Mouse (Mus musculus) liver, postnatal 0 days (tissue): ENCODE results near the gene Drc3. TPM values are rescaled to one million over a fixed set of nuclear protein-coding genes. Genes with fewer than 3 reads are reported as not detected.

ENCODE experiments used
- ATAC-seq: fragments of 200-750 bp; cut with Nextera tagmentation; 2 replicates; pipeline ENCODE4 v1.8.0; 2017; ENCODE audit warnings: mild to moderate bottlenecking, moderate library complexity
- DNase-seq: peaks from one replicate; pipeline ENCODE4 v3.0.0-alpha.2; 2016
- H3K27ac ChIP-seq: fragments of 300-500 bp; sonication (generic); 2 replicates; pipeline ENCODE4 v1.5.1; 2014; ENCODE audit warnings: antibody characterized with exemption, moderate library complexity, mild to moderate bottlenecking, low read depth
- H3K27me3 ChIP-seq: fragments of 300-500 bp; sonication (generic); 2 replicates; pipeline ENCODE4 v1.6.1; 2014; ENCODE audit warnings: low read length, control low read depth, mixed read lengths; ENCODE audit not compliant: insufficient read depth
- H3K36me3 ChIP-seq: fragments of 300-500 bp; sonication (generic); replicated peaks from 2 replicates; pipeline ENCODE4 v1.6.1; 2014; ENCODE audit warnings: mild to moderate bottlenecking, control low read depth, low read length, moderate library complexity, mixed read lengths; ENCODE audit not compliant: insufficient read depth
- H3K4me1 ChIP-seq: fragments of 300-500 bp; sonication (generic); 2 replicates; pipeline ENCODE4 v1.6.1; 2014; ENCODE audit warnings: antibody characterized with exemption, mild to moderate bottlenecking, control low read depth; ENCODE audit not compliant: insufficient read depth
- H3K4me2 ChIP-seq: fragments of 300-500 bp; sonication (generic); 2 replicates; pipeline ENCODE4 v1.6.1; 2014; ENCODE audit warnings: low read depth, mild to moderate bottlenecking, low read length, moderate library complexity, mixed read lengths
- H3K4me3 ChIP-seq: fragments of 300-500 bp; sonication (generic); 2 replicates; pipeline ENCODE4 v1.5.1; 2014; ENCODE audit warnings: low read depth, low read length
- H3K9ac ChIP-seq: fragments of 300-500 bp; sonication (generic); replicated peaks from 2 replicates; pipeline ENCODE4 v1.6.1; 2014; ENCODE audit warnings: mild to moderate bottlenecking, moderate library complexity
- H3K9me3 ChIP-seq: fragments of 300-500 bp; sonication (generic); 2 replicates; pipeline ENCODE4 v1.6.1; 2016; ENCODE audit warnings: mild to moderate bottlenecking, control low read depth, low read length, mixed read lengths
- CTCF ChIP-seq: sonication (generic); IDR thresholded peaks from 2 replicates; pipeline ENCODE4 v1.5.1; 2016; ENCODE audit warnings: antibody characterized with exemption, low read depth
- EP300 ChIP-seq: IDR thresholded peaks from 2 replicates; pipeline ENCODE4 v1.6.1; 2016; ENCODE audit warnings: antibody characterized with exemption, low read depth, mild to moderate bottlenecking
- WGBS: fragments of 180-500 bp; shearing (Covaris S2); extraction: QIAGEN DNeasy Blood & Tissue Kit; methylation state at CpG from one replicate; pipeline ENCODE4 v1.1.7; 2014; ENCODE audit not compliant: insufficient replicate concordance; 5-methylcytosine and 5-hydroxymethylcytosine counted together
- polyA plus RNA-seq: library from polyadenylated mRNA; unstranded; fragments of >200 nt; fragmentation: Nextera tagmentation; extraction: Ambion mirVana; gene quantifications from 2 replicates; pipeline ENCODE4 v1.2.1, GENCODE M21; 2015

Drc3 gene
- polyA plus RNA-seq, 1 experiment from 2014 or later: 0.54 TPM

DNA sequence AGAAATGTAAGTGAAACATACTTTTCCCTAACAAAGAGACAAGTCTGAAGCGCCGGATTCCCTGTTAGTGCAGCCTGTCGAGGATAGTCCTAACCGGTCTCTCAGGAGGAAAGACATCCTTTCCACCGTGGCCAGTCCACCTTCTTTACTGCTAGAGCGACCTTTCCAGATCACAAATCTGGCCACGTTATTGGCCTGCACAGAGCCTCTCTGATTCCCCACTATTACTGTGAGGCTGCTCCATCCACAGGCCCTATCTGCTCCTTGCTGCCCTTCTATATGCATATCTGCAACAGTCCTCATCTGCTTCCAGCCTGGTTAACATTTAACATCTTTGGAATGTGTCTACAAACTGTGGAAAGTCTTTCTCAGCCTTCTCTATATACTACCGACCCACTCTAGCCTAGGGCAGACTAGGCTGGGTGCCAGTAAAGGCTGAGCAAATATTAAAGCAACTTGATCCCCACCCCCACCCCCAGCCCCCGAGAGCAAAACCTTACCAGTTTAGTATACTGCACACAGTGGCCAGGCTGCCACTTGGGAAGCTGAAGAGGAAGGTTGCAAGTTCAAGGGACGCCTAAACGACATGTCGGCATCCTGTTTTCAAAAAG lies 44.5 kb upstream of the Drc3 start:
- Histone ChIP-seq H3K9me3 (no peaks in the 10 kb centered on the region), H3K9ac (no peak overlapping the region), H3K4me2 (no peak overlapping the region), H3K4me3 (no peak overlapping the region), H3K36me3 (no peaks in the 10 kb centered on the region), H3K27ac (no peak overlapping the region), H3K27me3 (no peaks in the 10 kb centered on the region), H3K4me1 (peaks cover 20% of the 10 kb centered on the region)
- 51% methylated on average over 12 of the region's 12 CpGs for WGBS
- no peak for TF ChIP-seq EP300
- peak; percentile 55 for DNase-seq
- ATAC-seq: peak; percentile 71

DNA sequence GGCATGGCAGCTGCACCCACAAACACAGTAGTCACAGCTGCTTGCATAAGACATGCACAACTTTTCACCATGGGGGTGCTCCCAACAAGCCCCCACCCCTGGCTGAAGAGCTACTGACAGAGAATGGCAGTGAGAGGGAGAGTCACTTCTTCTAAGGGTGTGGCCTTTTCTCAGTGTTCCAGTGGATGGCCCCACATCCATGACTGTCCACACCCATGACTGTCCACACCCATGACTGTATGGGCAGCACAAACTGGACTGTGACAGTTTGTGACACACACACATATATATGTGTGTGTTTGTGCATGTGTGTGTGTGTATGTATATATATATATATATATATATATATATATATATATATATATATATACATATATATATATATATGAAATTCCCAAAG lies 43.3 kb upstream of the Drc3 start:
- Histone ChIP-seq H3K27me3 (no peaks in the 10 kb centered on the region), H3K9ac (no peak overlapping the region), H3K4me3 (no peak overlapping the region), H3K9me3 (no peaks in the 10 kb centered on the region), H3K36me3 (no peaks in the 10 kb centered on the region), H3K27ac (no peak overlapping the region), H3K4me2 (no peak overlapping the region), H3K4me1 (peaks cover 20% of the 10 kb centered on the region)
- DNase-seq (no peak), ATAC-seq (no peak)
- no peak for TF ChIP-seq EP300
- no peak for TF ChIP-seq CTCF

- WGBS: 39% methylated on average over 8 of the region's 8 CpGs
- no peak overlapping the region for H3K27ac ChIP-seq
- H3K9ac ChIP-seq: no peak overlapping the region
- no peaks in the 10 kb centered on the region for H3K9me3 ChIP-seq
- H3K4me1 ChIP-seq: peaks cover 14% of the 10 kb centered on the region
- H3K4me2 ChIP-seq: peak overlapping the region; percentile 2; the same call in 1 of the 2 replicates
- no peaks in the 10 kb centered on the region for H3K27me3 ChIP-seq
- H3K36me3 ChIP-seq: no peaks in the 10 kb centered on the region
- ATAC-seq: no peak
- no peak overlapping the region for H3K4me3 ChIP-seq
- peak; percentile 64 for DNase-seq
- no peak for TF ChIP-seq CTCF
- no peak for TF ChIP-seq EP300
Observed at GRCm38 (mm10) chr11:60311025-60311854, 41.9 kb upstream of the Drc3 start.

GRCm38 (mm10) chr11:60316250-60316649 lies 36.9 kb upstream of the Drc3 start:
- H3K9me3 ChIP-seq: no peaks in the 10 kb centered on the region
- no peak for ATAC-seq
- H3K27me3 ChIP-seq: no peaks in the 10 kb centered on the region
- no peak for DNase-seq
- H3K9ac ChIP-seq: no peak overlapping the region
- H3K4me2 ChIP-seq: no peak overlapping the region
- no peak overlapping the region for H3K4me3 ChIP-seq
- H3K27ac ChIP-seq: no peak overlapping the region
- TF ChIP-seq EP300 (no peak), CTCF (no peak)
- H3K4me1 ChIP-seq: peaks cover 14% of the 10 kb centered on the region
- H3K36me3 ChIP-seq: no peaks in the 10 kb centered on the region
- WGBS: 76% methylated on average over 7 of the region's 7 CpGs

DNA sequence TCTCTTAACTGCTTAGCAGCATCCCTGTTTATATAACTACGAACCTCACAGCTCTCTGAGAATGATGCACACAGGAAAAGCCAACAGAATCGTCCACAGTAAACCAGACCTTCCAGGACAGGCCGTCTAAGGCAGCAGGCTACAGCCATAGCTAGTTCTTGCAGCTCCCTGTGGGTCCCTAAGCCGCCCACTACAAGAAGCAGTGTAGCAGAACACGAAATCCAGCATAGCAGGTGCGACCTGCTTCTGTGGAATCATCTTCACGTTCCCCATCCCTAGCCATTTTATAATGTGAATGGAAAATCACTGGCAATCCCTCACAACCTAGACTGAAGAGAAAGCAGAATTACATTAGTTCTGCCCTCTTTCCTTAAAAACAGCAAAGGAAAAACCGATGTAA lies 36.2 kb upstream of the Drc3 start:
- TF ChIP-seq CTCF (no peak), EP300 (no peak)
- WGBS: 76% methylated on average over 8 of the region's 8 CpGs
- Histone ChIP-seq H3K27ac (no peak overlapping the region), H3K4me3 (no peak overlapping the region), H3K27me3 (no peaks in the 10 kb centered on the region), H3K9ac (no peak overlapping the region), H3K9me3 (no peaks in the 10 kb centered on the region), H3K36me3 (no peaks in the 10 kb centered on the region), H3K4me1 (peaks cover 12% of the 10 kb centered on the region; the same call in 1 of the 2 replicates), H3K4me2 (no peak overlapping the region)
- DNase-seq (no peak), ATAC-seq (no peak)

DNA sequence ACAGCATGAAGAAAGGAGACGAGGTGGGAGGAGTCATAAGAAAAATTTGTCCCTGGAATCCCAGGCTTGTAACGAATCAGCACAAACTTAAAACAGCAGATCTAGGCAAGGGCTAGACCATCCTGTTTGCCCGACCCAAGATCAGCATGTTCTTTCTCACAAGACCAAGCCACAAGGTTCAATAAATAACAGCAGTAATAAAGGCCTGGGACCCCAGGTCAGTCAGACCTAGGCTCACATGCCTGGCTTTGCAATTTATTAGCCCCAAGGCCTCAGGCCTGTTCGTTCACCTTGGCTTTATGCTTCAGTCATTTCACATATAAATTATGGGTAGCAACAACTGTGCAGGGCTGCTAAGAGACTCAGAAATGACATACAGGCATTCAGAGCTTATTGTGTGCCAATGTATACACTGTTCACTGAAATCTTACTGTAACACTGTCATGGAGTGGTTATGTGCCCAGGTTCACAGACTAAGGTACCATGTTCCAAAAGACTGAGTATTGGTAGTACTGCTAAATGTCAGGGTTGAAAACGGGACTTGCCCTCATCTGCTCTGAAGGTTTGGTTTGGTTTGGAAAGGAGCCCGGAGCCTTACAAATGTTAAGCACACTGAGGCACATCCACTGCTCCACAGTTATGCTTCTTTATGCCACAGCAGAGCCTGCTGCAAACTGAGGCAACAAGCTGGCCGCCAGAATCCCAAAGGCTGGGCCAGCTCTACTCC lies 35.6 kb upstream of the Drc3 start:
- no peak for TF ChIP-seq EP300
- TF ChIP-seq CTCF: no peak
- DNase-seq (no peak), ATAC-seq (no peak)
- Histone ChIP-seq H3K4me1 (peaks cover 12% of the 10 kb centered on the region; the same call in 1 of the 2 replicates), H3K27ac (no peak overlapping the region), H3K36me3 (no peaks in the 10 kb centered on the region), H3K9me3 (no peaks in the 10 kb centered on the region), H3K4me3 (no peak overlapping the region), H3K4me2 (no peak overlapping the region), H3K9ac (no peak overlapping the region), H3K27me3 (no peaks in the 10 kb centered on the region)
- WGBS: 78% methylated on average over 7 of the region's 7 CpGs
